Mouse (Mus musculus) midbrain, embryonic 14.5 days (tissue): Measurements from ENCODE around the gene Fh1. TPM values are rescaled to one million over a fixed set of nuclear protein-coding genes. Genes with fewer than 3 reads are reported as not detected.

ENCODE experiments used
- ATAC-seq: fragments of 200-750 bp; cut with Nextera tagmentation; 2 replicates; pipeline ENCODE4 v1.8.0; 2017; ENCODE audit warnings: moderate number of reproducible peaks, moderate library complexity; ENCODE audit not compliant: low FRiP score, low TSS enrichment
- DNase-seq: peaks from one replicate; pipeline ENCODE4 v3.0.0-alpha.2; 2015
- H3K27ac ChIP-seq: fragments of 300-500 bp; sonication (generic); replicated peaks from 2 replicates; pipeline ENCODE4 v1.5.1; 2014; ENCODE audit warnings: mild to moderate bottlenecking, low read depth, low read length, moderate library complexity
- H3K27me3 ChIP-seq: fragments of 300-500 bp; sonication (generic); 2 replicates; pipeline ENCODE4 v1.6.1; 2014; ENCODE audit warnings: low read length, control low read depth, mixed read lengths; ENCODE audit not compliant: control insufficient read depth, insufficient read depth
- H3K36me3 ChIP-seq: fragments of 300-500 bp; sonication (generic); 2 replicates; pipeline ENCODE4 v1.6.1; 2014; ENCODE audit warnings: low read length, control low read depth; ENCODE audit not compliant: control insufficient read depth, insufficient read depth
- H3K4me1 ChIP-seq: fragments of 300-500 bp; sonication (generic); 2 replicates; pipeline ENCODE4 v1.6.1; 2014; ENCODE audit warnings: mild to moderate bottlenecking, antibody characterized with exemption, low read length, control low read depth; ENCODE audit not compliant: control insufficient read depth, insufficient read depth
- H3K4me2 ChIP-seq: fragments of 300-500 bp; sonication (generic); 2 replicates; pipeline ENCODE4 v1.6.1; 2014; ENCODE audit warnings: mild to moderate bottlenecking, low read length, moderate library complexity
- H3K4me3 ChIP-seq: fragments of 300-500 bp; sonication (generic); replicated peaks from 2 replicates; pipeline ENCODE4 v1.5.1; 2014; ENCODE audit warnings: low read depth, low read length
- H3K9ac ChIP-seq: fragments of 300-500 bp; sonication (generic); replicated peaks from 2 replicates; pipeline ENCODE4 v1.6.1; 2014; ENCODE audit warnings: mild to moderate bottlenecking, low read length, moderate library complexity
- H3K9me3 ChIP-seq: fragments of 300-500 bp; sonication (generic); 2 replicates; pipeline ENCODE4 v1.6.1; 2016; ENCODE audit warnings: low read length, control low read depth, mixed read lengths; ENCODE audit not compliant: control insufficient read depth
- WGBS: fragments of 180-500 bp; shearing (Covaris S2); extraction: QIAGEN DNeasy Blood & Tissue Kit; methylation state at CpG from one replicate; pipeline ENCODE4 v1.1.7; 2014; 5-methylcytosine and 5-hydroxymethylcytosine counted together
- polyA plus RNA-seq: library from polyadenylated mRNA; unstranded; fragments of >200 nt; fragmentation: Nextera tagmentation; extraction: Ambion mirVana; gene quantifications from 2 replicates; pipeline ENCODE4 v1.2.1, GENCODE M21; 2014

Gene Fh1
- polyA plus RNA-seq, 1 experiment from 2014 or later = 87.7 TPM

- Histone ChIP-seq H3K9me3 (no peaks in the 10 kb centered on the region), H3K27ac (no peak overlapping the region), H3K4me1 (no peaks in the 10 kb centered on the region), H3K27me3 (no peaks in the 10 kb centered on the region), H3K4me3 (no peak overlapping the region), H3K4me2 (no peak overlapping the region), H3K9ac (no peak overlapping the region), H3K36me3 (peaks cover 79% of the 10 kb centered on the region)
- ATAC-seq = no peak
- 90% methylated on average over 18 of the region's 18 CpGs for WGBS
- no peak for DNase-seq
Observed at GRCm38 (mm10) chr1:175607838-175608585, 17.4 kb downstream of the Fh1 start.

- Histone ChIP-seq H3K27me3 (no peaks in the 10 kb centered on the region), H3K9ac (no peak overlapping the region), H3K4me1 (no peaks in the 10 kb centered on the region), H3K36me3 (peaks cover 79% of the 10 kb centered on the region), H3K4me3 (no peak overlapping the region), H3K4me2 (no peak overlapping the region), H3K27ac (no peak overlapping the region), H3K9me3 (no peaks in the 10 kb centered on the region)
- WGBS = 95% methylated on average over 6 of the region's 6 CpGs
- ATAC-seq (no peak), DNase-seq (no peak)
Observed at GRCm38 (mm10) chr1:175607308-175607707, 18.1 kb downstream of the Fh1 start.

- Histone ChIP-seq H3K36me3 (peaks cover 62% of the 10 kb centered on the region), H3K4me3 (no peak overlapping the region), H3K27me3 (no peaks in the 10 kb centered on the region), H3K27ac (no peak overlapping the region), H3K9me3 (no peaks in the 10 kb centered on the region), H3K9ac (no peak overlapping the region), H3K4me2 (no peak overlapping the region), H3K4me1 (no peaks in the 10 kb centered on the region)
- 67% methylated on average over 6 of the region's 6 CpGs for WGBS
- DNase-seq = peak; percentile 79
- ATAC-seq = 0 out of 2 replicates have a peak, but pooled peaks have one; percentile 44
Observed at GRCm38 (mm10) chr1:175603390-175603789, 22.0 kb downstream of the Fh1 start.

GRCm38 (mm10) chr1:175602231-175602630 is 23.2 kb downstream of the Fh1 start:
- H3K4me3 ChIP-seq = no peak overlapping the region
- H3K4me1 ChIP-seq = no peaks in the 10 kb centered on the region
- DNase-seq = no peak
- H3K4me2 ChIP-seq = no peak overlapping the region
- no peak for ATAC-seq
- H3K27me3 ChIP-seq = no peaks in the 10 kb centered on the region
- H3K9ac ChIP-seq = no peak overlapping the region
- 92% methylated on average over 11 of the region's 11 CpGs for WGBS
- no peaks in the 10 kb centered on the region for H3K9me3 ChIP-seq
- H3K36me3 ChIP-seq = peaks cover 51% of the 10 kb centered on the region
- no peak overlapping the region for H3K27ac ChIP-seq

- 91% methylated on average over 1 of the region's 1 CpGs for WGBS
- Histone ChIP-seq H3K36me3 (no peaks in the 10 kb centered on the region), H3K27me3 (no peaks in the 10 kb centered on the region), H3K27ac (no peak overlapping the region), H3K9ac (no peak overlapping the region), H3K4me1 (no peaks in the 10 kb centered on the region), H3K9me3 (peaks cover 6% of the 10 kb centered on the region; the same call in 1 of the 2 replicates), H3K4me3 (no peak overlapping the region), H3K4me2 (no peak overlapping the region)
- DNase-seq (no peak), ATAC-seq (no peak)
Observed at GRCm38 (mm10) chr1:175592832-175593231, 32.6 kb downstream of the Fh1 start.

- Histone ChIP-seq H3K9ac (no peak overlapping the region), H3K9me3 (no peaks in the 10 kb centered on the region), H3K36me3 (no peaks in the 10 kb centered on the region), H3K4me2 (no peak overlapping the region), H3K4me3 (no peak overlapping the region), H3K27me3 (no peaks in the 10 kb centered on the region), H3K27ac (no peak overlapping the region), H3K4me1 (no peaks in the 10 kb centered on the region)
- DNase-seq (no peak), ATAC-seq (no peak)
- WGBS = 89% methylated on average over 5 of the region's 5 CpGs
Observed at GRCm38 (mm10) chr1:175586656-175587055, 38.8 kb downstream of the Fh1 start.

- ATAC-seq (no peak), DNase-seq (no peak)
- Histone ChIP-seq H3K4me2 (no peak overlapping the region), H3K4me1 (no peaks in the 10 kb centered on the region), H3K27ac (no peak overlapping the region), H3K27me3 (no peaks in the 10 kb centered on the region), H3K4me3 (no peak overlapping the region), H3K9me3 (no peaks in the 10 kb centered on the region), H3K36me3 (no peaks in the 10 kb centered on the region), H3K9ac (no peak overlapping the region)
- WGBS = 83% methylated on average over 2 of the region's 2 CpGs
Observed at GRCm38 (mm10) chr1:175585267-175585666, 40.2 kb downstream of the Fh1 start.

GRCm38 (mm10) chr1:175582799-175583198 is 42.6 kb downstream of the Fh1 start:
- Histone ChIP-seq H3K27ac (no peak overlapping the region), H3K4me3 (no peak overlapping the region), H3K4me1 (no peaks in the 10 kb centered on the region), H3K36me3 (no peaks in the 10 kb centered on the region), H3K27me3 (no peaks in the 10 kb centered on the region), H3K9me3 (no peaks in the 10 kb centered on the region), H3K9ac (no peak overlapping the region), H3K4me2 (no peak overlapping the region)
- 84% methylated on average over 4 of the region's 4 CpGs for WGBS
- ATAC-seq (no peak), DNase-seq (no peak)

GRCm38 (mm10) chr1:175580346-175580745 is 45.1 kb downstream of the Fh1 start:
- no peak overlapping the region for H3K27ac ChIP-seq
- no peak overlapping the region for H3K9ac ChIP-seq
- no peak for DNase-seq
- H3K4me3 ChIP-seq = no peak overlapping the region
- no peaks in the 10 kb centered on the region for H3K9me3 ChIP-seq
- WGBS = 87% methylated on average over 7 of the region's 7 CpGs
- no peak overlapping the region for H3K4me2 ChIP-seq
- H3K36me3 ChIP-seq = no peaks in the 10 kb centered on the region
- H3K27me3 ChIP-seq = no peaks in the 10 kb centered on the region
- ATAC-seq = no peak
- no peaks in the 10 kb centered on the region for H3K4me1 ChIP-seq
